ENCODE assay signal across 8 mouse cellular contexts in genomic region chr8:89272381-89272815, GRCm38 (mm10).
A peak's percentile ranks its signal among the peaks of the same experiment; 100 is the strongest.
DNase-seq lines count a peak whose midpoint lies in the region; ATAC-seq and TF ChIP-seq lines count a peak whose summit lies in the region.

No protein-coding gene starts in this region.

- WGBS in heart, embryonic 11.5 days (ENCODE audit: insufficient replicate concordance): under 1% methylated on average over 28 of the region's 28 CpGs
- 2% methylated on average over 28 of the region's 28 CpGs for WGBS in liver, postnatal 0 days (ENCODE audit: insufficient replicate concordance)

- TF ChIP-seq CTCF in gastrocnemius, adult 2 months (IDR thresholded peaks at IDR 0.05): no peak
- TF ChIP-seq CTCF in brain, embryonic 14.5 days (IDR thresholded peaks at IDR 0.05; ENCODE audit: borderline replicate concordance, extremely low read depth, insufficient read depth, insufficient read length): no peak
- no peak for TF ChIP-seq CTCF in liver, postnatal 0 days (IDR thresholded peaks at IDR 0.05; ENCODE audit: low read depth)

- no peak for TF ChIP-seq POLR2A in brain, embryonic 14.5 days (IDR thresholded peaks at IDR 0.05; ENCODE audit: borderline replicate concordance, extremely low read depth, insufficient read depth, insufficient read length, poor library complexity, severe bottlenecking)

- no peaks in the 10 kb centered on the region for H3K36me3 ChIP-seq in heart, embryonic 11.5 days (ENCODE audit: control insufficient read depth, insufficient read depth, low read length)
- no peaks in the 10 kb centered on the region for H3K36me3 ChIP-seq in liver, postnatal 0 days (replicated peaks; ENCODE audit: insufficient read depth, low read length)

- peaks cover 16% of the 10 kb centered on the region; the same call in 1 of the 2 replicates for H3K27me3 ChIP-seq in heart, embryonic 11.5 days (ENCODE audit: control insufficient read depth, insufficient read depth, low read length)
- peaks cover 4% of the 10 kb centered on the region; the same call in 1 of the 2 replicates for H3K27me3 ChIP-seq in liver, postnatal 0 days (ENCODE audit: insufficient read depth, low read length)

- H3K9me3 ChIP-seq in heart, embryonic 11.5 days (replicated peaks; ENCODE audit: control insufficient read depth, low read length): no peaks in the 10 kb centered on the region
- no peaks in the 10 kb centered on the region for H3K9me3 ChIP-seq in liver, postnatal 0 days (ENCODE audit: low read length)

- peak overlapping the region; percentile 40 for H3K9ac ChIP-seq in heart, embryonic 11.5 days (ENCODE audit: low read depth, low read length)
- H3K9ac ChIP-seq in liver, postnatal 0 days (replicated peaks): peak overlapping the region; percentile 53

- H3K4me1 ChIP-seq in heart, embryonic 11.5 days (ENCODE audit: control insufficient read depth, insufficient read depth, low read length): peaks cover 3% of the 10 kb centered on the region; the same call in 1 of the 2 replicates
- H3K4me1 ChIP-seq in liver, postnatal 0 days (ENCODE audit: insufficient read depth): no peaks in the 10 kb centered on the region

- ATAC-seq in heart, embryonic 11.5 days (replicated peaks; ENCODE audit: insufficient number of reproducible peaks, low FRiP score, low TSS enrichment): no peak
- ATAC-seq in liver, postnatal 0 days: peak; percentile 70

- intact Hi-C loops in gastrocnemius, adult 2 months (cut with DNase I): no loop called here

- DNase-seq in gastrocnemius, adult 2 months: peak; percentile 18
- DNase-seq in gastrocnemius, adult 18-20 months (ENCODE audit: low spot score): no peak
- DNase-seq in brain, embryonic 14.5 days (ENCODE audit: low read depth): peak; percentile 82
- peak; percentile 22 to 44 for DNase-seq in kidney, postnatal 36 days
- peak; percentile 30 for DNase-seq in liver, postnatal 0 days
- DNase-seq in retina, postnatal 7 days (ENCODE audit: low read depth, low spot score): peak; percentile 13
- no peak for DNase-seq in adipocyte (ENCODE audit: low spot score)

- H3K4me3 ChIP-seq in gastrocnemius, adult 2 months: peak overlapping the region; percentile 62
- H3K4me3 ChIP-seq in heart, embryonic 11.5 days (ENCODE audit: low read depth, low read length): peak overlapping the region; percentile 43
- peak overlapping the region; percentile 26 for H3K4me3 ChIP-seq in liver, postnatal 0 days (ENCODE audit: low read depth, low read length)

- no peak overlapping the region for H3K27ac ChIP-seq in gastrocnemius, adult 2 months
- H3K27ac ChIP-seq in heart, embryonic 11.5 days (ENCODE audit: low read depth, low read length): no peak overlapping the region
- H3K27ac ChIP-seq in liver, postnatal 0 days (ENCODE audit: low read depth): peak overlapping the region; percentile 8; the same call in 1 of the 2 replicates

- no peak for TF ChIP-seq EP300 in liver, postnatal 0 days (IDR thresholded peaks at IDR 0.05; ENCODE audit: low read depth)

- H3K4me2 ChIP-seq in heart, embryonic 11.5 days: peak overlapping the region; percentile 79
- H3K4me2 ChIP-seq in liver, postnatal 0 days (ENCODE audit: low read depth, low read length): peak overlapping the region; percentile 58

Comparison
In these comparisons a context has a peak if more than half of its experiments do, and no peak if none do; other contexts are left out.
1. DNase-seq: peak in gastrocnemius, adult 2 months (single experiment), brain, embryonic 14.5 days (single experiment), kidney, postnatal 36 days (2 of 2), liver, postnatal 0 days (single experiment) and retina, postnatal 7 days (single experiment); none in gastrocnemius, adult 18-20 months (single experiment) and adipocyte (single experiment).
2. Peak in every context shown above with its lines, with median percentiles within 50 percentile points of each other: H3K4me3 ChIP-seq.